9 mouse cellular contexts compared by ENCODE assay signal in the genomic region with DNA sequence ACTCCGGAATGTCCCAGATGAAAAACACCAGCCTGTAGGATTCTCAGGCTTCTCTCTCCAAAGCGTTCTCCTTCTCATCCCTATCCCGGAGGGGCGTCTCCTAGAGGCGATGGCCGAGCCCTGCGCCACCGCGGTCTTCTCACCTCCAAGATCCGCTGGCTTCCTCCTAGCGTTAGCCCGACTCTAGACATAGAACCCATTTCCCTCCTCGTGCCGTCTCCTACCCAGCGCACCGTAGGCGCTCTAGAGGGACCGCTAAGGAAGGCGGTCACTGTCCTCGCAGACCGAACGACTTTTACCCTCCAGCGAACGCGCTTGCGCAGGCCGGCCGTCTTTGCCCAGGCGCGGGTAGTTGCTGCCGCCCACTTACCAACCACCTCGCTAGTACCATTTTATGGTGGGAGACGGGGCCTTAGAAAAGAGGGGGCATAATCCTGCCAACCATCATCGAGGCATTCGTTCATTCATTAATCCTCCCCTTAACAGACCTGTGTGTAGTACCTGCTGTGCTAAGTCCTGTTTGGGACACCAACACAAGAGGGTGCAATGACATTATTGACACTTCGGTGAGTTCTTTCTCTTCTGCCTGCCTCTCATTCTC. TPM values are rescaled to one million over a fixed set of nuclear protein-coding genes. Genes with fewer than 3 reads are reported as not detected.
DNase-seq lines count a peak whose midpoint lies in the region; ATAC-seq and TF ChIP-seq lines count a peak whose summit lies in the region.
"Had no signal": no experiment of that assay in that cellular context is flagged by ENCODE, and none has a peak within 500 bp of the region (broad histone marks: within the 10 kb centered on the region; RNA-seq: fewer than 3 reads in every experiment).

A gene (minus strand): TSS at position 263 of the 601 bp plus-strand sequence.

- peak; percentile 23 to 35 for DNase-seq in cerebellum, postnatal 25 days
- DNase-seq in cerebellum, postnatal 4 days (ENCODE audit: low spot score in 2 of 2) = no peak
- no peak for DNase-seq in thymus, adult 2 months
- no peak for DNase-seq in thymus, postnatal 0 days (ENCODE audit: low spot score)
- no peak for DNase-seq in hindbrain, postnatal 0 days (ENCODE audit: low spot score)
- DNase-seq in liver, embryonic 13.5 days = no peak
- DNase-seq in thymus, postnatal 25 days = peak; percentile 4
- no peak for DNase-seq in lung, postnatal 10 days

- no peak for TF ChIP-seq POLR2A in thymus, adult 2 months (IDR thresholded peaks at IDR 0.05; ENCODE audit: control insufficient read depth, extremely low read depth, insufficient read depth, low read length, poor library complexity)

- 8% methylated on average over 36 of the region's 36 CpGs for WGBS in thymus, adult 2 months
- WGBS in hindbrain, postnatal 0 days = 2% methylated on average over 36 of the region's 36 CpGs
- 5% methylated on average over 36 of the region's 36 CpGs for WGBS in liver, embryonic 13.5 days (ENCODE audit: insufficient replicate concordance)

- TF ChIP-seq CTCF in thymus, adult 2 months (IDR thresholded peaks at IDR 0.05; ENCODE audit: borderline replicate concordance, control insufficient read depth, extremely low read depth, insufficient read depth, low read length, poor library complexity) = no peak
- no peak; the same call in 1 of the 2 replicates for TF ChIP-seq CTCF in hindbrain, postnatal 0 days (IDR thresholded peaks at IDR 0.05; ENCODE audit: low read depth)

- H3K9ac ChIP-seq in hindbrain, postnatal 0 days (replicated peaks; ENCODE audit: low read length) = peak within 1 kb of the TSS; percentile 37
- H3K9ac ChIP-seq in liver, embryonic 13.5 days = 0 out of 2 replicates have a peak within 1 kb of the TSS, but pooled peaks have one; percentile 5

- H3K4me1 ChIP-seq in thymus, adult 2 months (replicated peaks; ENCODE audit: control insufficient read depth, insufficient read depth, low read length) = peaks cover 8% of the 10 kb centered on the region; the same call in 1 of the 2 replicates
- H3K4me1 ChIP-seq in hindbrain, postnatal 0 days (ENCODE audit: insufficient read depth, low read length) = peaks cover 10% of the 10 kb centered on the region
- H3K4me1 ChIP-seq in liver, embryonic 13.5 days (replicated peaks) = peaks cover 10% of the 10 kb centered on the region

- no peak within 1 kb of the TSS for H3K27ac ChIP-seq in thymus, adult 2 months (ENCODE audit: control insufficient read depth, insufficient read depth, low read length)
- H3K27ac ChIP-seq in hindbrain, postnatal 0 days = peak within 1 kb of the TSS; percentile 32; the same call in 1 of the 2 replicates
- no peak within 1 kb of the TSS for H3K27ac ChIP-seq in liver, embryonic 13.5 days

- H3K36me3 ChIP-seq in thymus, adult 2 months (ENCODE audit: control insufficient read depth, insufficient read depth, low read length) = no peaks in the 10 kb centered on the region
- no peaks in the 10 kb centered on the region for H3K36me3 ChIP-seq in hindbrain, postnatal 0 days (ENCODE audit: insufficient read depth, low read length)
- no peaks in the 10 kb centered on the region for H3K36me3 ChIP-seq in liver, embryonic 13.5 days

- peak within 1 kb of the TSS; percentile 67 for H3K4me2 ChIP-seq in hindbrain, postnatal 0 days (ENCODE audit: low read depth, low read length)
- peak within 1 kb of the TSS; percentile 59 for H3K4me2 ChIP-seq in liver, embryonic 13.5 days

- peak; percentile 66 for ATAC-seq in hindbrain, postnatal 0 days
- ATAC-seq in liver, embryonic 13.5 days (ENCODE audit: low read depth) = no peak

- peak within 1 kb of the TSS; percentile 5 for H3K4me3 ChIP-seq in thymus, adult 2 months (ENCODE audit: control insufficient read depth, insufficient read depth, low read length)
- peak within 1 kb of the TSS; percentile 45 for H3K4me3 ChIP-seq in hindbrain, postnatal 0 days (ENCODE audit: low read length)
- peak within 1 kb of the TSS; percentile 42 for H3K4me3 ChIP-seq in liver, embryonic 13.5 days (replicated peaks)

- peaks cover 10% of the 10 kb centered on the region; the same call in 1 of the 2 replicates for H3K27me3 ChIP-seq in thymus, adult 2 months (ENCODE audit: control insufficient read depth, insufficient read depth, low read length)
- H3K27me3 ChIP-seq in hindbrain, postnatal 0 days (ENCODE audit: insufficient read depth, low read length) = peaks cover 4% of the 10 kb centered on the region; the same call in 1 of the 2 replicates
- peaks cover 61% of the 10 kb centered on the region for H3K27me3 ChIP-seq in liver, embryonic 13.5 days

- no peaks in the 10 kb centered on the region for H3K9me3 ChIP-seq in hindbrain, postnatal 0 days (ENCODE audit: low read length)
- no peaks in the 10 kb centered on the region for H3K9me3 ChIP-seq in liver, embryonic 13.5 days (replicated peaks)

RNA-seq across cellular contexts. Expression of the gene that starts here (rescaled TPM):
- 0.04 and 0.10 TPM in 2 replicates for polyA plus RNA-seq in thymus, adult 2 months (2012; rRNA removed)
- polyA plus RNA-seq in thymus, postnatal 0 days (2015; fragmentation: Nextera tagmentation; extraction: Ambion mirVana) = not detected in 2 replicates
- 5.7 and 8.1 TPM in 2 replicates for total RNA-seq in hindbrain, postnatal 0 days (2014; rRNA removed)
- 6.8 and 7.5 TPM in 2 replicates for polyA plus RNA-seq in hindbrain, postnatal 0 days (2015; fragmentation: Nextera tagmentation; extraction: Ambion mirVana)
- polyA plus RNA-seq in liver, embryonic 13.5 days (2015; fragmentation: Nextera tagmentation; extraction: Ambion mirVana) = not detected in 2 replicates
- total RNA-seq: heart, postnatal 10 days had no signal

Comparison
In these comparisons a context has a peak if more than half of its experiments do, and no peak if none do; other contexts are left out.
1. DNase-seq: peak in cerebellum, postnatal 25 days (2 of 2) and thymus, postnatal 25 days (single experiment); none in cerebellum, postnatal 4 days (0 of 2), thymus, adult 2 months (single experiment), thymus, postnatal 0 days (single experiment), hindbrain, postnatal 0 days (single experiment), liver, embryonic 13.5 days (single experiment) and lung, postnatal 10 days (single experiment).
2. Peak in every context shown above with its lines, with median percentiles within 50 percentile points of each other: H3K4me3 ChIP-seq.